Mouse (Mus musculus): ENCODE measurements at regions not wholly inside any gene's neighbourhood (a gene's known extent, or its start where the extent isn't known, plus 50 kb on each side); places are given as distances from the start of the nearest gene placed in this dataset.

GRCm38 (mm10) chr1:156990567-156991494, 51.4 kb upstream of the Ralgps2 start:
- no peak for DNase-seq

DNA sequence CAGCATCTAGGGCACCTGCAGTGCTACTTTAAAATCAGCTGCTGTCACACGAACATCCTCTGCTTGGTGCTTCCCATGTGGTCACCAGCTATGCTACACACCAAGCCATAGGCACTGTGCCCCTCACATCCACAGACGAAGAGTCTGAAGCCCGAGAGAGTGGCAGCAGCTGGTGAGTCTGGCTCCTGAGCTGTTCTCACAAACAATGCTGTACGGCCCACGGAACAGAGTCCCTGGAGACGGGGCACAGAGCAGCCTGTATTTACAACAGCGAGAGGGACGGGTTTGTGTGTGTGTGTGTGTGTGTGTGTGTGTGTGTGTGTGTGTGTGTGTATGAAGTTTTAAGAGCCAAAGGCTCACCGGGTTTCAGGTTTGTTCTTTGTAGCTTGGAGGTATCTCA, 50.7 kb upstream of the Ralgps2 start:
- no peak for DNase-seq

GRCm38 (mm10) chr1:156989149-156989785, 49.8 kb upstream of the Ralgps2 start:
- no peak for DNase-seq

Measured in lung, postnatal 14 days (tissue).